Mouse (Mus musculus): ENCODE measurements at regions not wholly inside any gene's neighbourhood (a gene's known extent, or its start where the extent isn't known, plus 50 kb on each side); places are given as distances from the start of the nearest gene placed in this dataset.

DNA sequence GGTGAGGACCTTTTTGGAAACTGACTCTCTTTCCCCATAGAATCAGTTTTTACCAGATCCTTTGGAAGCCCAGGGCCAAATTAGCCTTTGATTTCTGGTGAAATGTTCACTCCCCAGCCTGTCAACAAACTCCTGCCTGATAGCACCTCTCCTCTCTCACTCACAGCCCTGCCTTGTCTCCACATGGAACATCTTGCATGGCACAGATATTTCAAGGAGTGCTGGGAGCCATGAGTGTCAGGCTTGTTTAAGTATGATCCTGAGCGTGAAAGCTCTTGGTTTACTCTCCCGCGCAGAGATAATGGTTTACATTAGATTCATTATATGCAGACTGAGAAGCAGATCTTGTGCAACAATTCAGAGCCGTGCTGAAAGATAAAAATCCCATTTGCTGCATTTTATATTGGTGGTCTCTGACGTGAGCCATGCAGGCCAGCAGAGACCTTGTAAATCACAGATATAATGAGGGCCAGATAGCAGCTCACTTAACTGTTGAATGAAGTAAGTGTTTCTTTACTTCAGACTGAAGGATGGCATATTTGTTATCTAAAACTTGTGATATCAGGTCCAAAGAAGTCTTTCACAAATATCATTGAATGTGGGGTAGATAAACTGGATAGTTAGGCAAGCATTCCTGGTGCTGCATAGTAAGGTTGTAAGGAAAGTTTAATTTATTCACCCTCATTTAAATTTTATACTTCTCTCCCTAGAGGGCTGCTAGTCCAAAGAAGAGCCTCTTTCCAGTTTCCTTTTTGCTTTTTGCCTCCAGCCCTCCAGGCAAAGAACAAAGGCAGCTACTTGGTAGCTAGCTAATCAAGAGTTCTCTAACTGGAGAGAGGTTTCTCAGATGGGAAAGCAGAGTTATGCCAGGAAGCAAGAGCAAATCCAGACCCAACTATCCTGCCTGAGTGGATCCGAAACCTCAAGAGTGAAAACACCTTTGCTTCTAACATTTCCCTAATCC, 81.8 kb downstream of the Tbx18 start:
- DNase-seq (ENCODE audit: low read depth, low spot score): no peak

DNA sequence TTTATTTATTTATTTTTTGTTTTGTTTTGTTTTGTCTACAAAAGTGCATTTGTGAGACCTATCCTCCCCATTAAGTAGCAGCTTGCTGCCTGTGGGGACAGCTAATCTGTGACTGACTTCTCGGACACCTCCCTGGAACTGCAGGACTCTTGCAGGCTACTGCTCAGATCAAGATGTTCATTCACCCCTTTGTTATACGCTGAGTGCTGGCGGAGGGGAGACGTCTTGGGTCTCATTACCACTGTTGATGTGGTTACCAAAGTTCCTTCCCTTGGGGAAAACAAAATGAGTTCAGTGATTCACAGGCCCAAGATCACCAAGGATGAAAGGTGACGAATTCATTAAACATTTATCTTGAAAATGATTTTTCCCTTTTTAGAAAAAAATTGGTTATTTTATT, 82.7 kb downstream of the Tbx18 start:
- no peak for DNase-seq (ENCODE audit: low read depth, low spot score)

DNA sequence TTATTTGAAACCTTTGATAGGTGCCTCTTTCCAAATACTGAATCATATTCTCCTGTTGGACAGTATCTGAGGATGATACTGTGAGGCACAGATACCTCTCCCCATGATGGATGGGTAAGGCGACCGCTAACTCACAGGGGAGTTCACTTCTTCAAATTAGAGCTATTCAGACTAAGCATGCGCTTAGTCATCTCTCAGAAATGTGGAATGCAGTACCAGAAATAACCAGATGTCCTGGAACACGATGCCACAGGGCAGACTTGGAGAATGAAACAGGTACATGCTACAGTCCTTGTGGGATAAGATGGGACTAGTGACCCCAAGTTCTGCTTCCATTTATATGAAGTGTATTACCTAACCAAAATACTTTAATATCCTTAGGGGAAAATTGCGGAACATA, 86.0 kb downstream of the Tbx18 start:
- no peak for DNase-seq (ENCODE audit: low read depth, low spot score)

DNA sequence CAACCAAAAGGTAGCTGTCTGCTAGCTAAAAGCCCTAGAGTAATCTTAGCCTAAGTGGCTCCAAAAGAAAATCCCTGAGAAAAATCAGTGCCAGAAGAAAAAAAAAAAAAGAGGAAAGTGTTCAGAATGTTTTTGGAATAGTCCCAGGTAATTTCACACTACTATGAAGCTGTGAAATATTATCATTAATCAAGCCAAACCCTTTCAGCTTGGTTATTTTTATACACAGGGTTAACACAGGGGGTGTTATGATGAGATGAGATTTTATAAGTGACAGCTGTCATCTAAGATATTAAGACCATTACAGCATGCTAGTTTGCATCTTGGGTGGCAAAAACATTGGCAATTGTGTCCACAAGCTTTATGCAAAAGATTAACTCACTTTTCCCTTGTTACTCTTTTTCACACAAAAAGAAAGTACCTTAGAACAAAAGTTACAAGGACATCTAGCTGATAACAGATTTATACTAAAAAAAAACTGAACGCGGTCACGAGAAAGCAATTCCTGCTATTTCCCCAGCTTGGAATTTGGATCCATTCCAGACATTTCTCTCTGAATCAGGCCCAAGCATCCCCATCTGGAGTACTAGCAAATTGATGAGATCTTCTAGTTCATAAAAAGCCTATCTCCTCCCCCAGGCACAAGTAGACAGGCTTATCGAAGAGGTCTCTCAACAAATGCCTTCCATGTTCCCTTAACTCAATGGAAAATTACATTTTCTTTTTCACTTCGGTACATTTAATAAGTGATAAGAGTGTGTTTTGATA, 97.0 kb downstream of the Tbx18 start:
- DNase-seq (ENCODE audit: low read depth, low spot score): no peak

DNA sequence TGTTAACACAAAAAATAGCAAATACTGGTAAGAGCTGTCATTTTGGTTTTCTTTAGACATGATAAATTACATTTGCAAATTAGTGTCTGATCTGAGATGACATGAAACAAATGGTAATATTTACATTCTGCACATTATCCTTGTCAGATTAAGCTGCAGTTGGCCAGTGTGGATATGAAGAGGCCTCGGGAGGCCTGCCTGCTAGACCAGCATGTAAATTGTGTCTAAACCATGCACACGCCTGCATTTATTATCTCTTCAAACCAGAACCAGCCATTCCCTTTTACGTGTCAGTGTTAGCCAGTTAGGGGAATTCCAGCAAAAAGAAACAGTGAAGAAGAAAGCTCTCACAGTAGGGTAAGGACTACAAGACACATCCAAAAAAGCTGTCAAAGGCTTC, 104.6 kb downstream of the Tbx18 start:
- DNase-seq (ENCODE audit: low read depth, low spot score): no peak

DNA sequence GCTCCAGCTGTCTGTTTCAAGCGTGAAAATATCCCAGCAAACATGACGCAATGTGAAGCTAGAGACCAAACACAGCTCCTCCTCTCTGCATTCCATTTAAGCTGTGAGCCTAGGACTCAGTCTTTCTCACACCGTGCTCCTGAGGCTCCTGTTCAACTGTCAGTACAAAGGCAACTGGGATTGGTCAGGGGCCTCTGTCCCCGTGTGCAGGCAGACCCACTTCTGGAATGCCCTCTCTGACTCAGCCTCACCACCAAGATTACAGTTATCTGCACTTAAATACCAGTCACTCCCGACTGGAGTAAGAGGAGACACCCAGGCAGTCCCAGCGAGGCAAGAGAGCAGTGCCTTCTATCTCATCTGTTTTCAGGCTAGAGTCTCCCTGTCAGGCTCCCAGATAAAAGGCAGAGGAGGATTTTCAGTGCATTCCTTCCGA, 112.8 kb downstream of the Tbx18 start:
- DNase-seq (ENCODE audit: low read depth, low spot score): no peak

DNA sequence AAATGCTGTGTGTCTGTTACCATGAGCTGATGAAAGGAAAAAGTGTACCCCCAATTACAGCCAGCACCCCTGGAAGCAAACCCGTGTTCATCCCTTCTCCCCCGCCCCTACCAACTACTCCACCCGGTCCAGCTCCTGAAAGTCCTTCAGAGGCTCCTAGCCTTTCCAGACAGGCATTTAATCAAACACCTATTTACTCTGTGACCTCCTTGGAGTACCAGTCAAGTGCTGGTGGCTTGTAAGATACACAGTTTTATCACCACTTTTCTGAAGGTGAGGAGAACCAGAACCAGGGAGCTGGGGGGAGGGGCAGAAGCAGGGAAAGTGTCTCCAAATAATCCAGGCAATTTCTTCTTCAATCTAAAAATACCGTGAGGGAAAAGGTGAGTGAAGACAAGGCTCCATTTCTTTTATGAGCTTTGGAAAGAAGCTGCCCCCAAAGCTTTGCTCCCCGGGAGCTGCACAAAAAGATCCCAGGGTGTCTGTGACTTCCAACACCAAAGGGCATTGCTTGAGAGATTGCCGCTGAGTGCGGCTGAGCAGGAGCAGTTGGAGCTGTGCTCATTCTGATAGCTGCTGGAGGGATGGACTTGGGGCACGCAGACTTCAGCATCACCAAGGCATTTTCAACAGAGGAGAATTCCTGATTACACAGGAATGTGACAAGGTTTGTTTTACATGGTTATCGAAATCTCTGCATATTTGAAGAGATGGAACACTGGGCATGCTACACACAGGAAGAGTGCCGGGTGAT, 123.0 kb downstream of the Tbx18 start:
- no peak for DNase-seq (ENCODE audit: low read depth, low spot score)

DNA sequence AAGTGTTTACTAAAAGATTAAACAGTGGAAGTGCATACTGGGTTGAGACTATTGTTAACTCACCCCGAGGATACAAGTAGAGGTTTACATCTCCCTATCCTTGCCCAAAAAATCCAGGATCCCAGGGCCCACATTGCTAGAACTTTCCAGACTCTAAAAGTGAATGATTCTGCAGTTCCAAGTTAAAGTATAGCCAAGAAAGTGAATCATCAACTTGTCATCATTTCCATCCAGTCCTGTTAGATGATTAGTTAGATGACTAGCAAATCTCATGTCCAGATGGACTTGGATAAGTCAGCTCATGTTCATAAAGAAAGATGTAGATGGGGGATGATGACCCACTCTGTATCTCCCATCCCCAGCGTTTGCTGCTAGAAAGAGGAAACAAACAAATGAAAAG, 155.5 kb downstream of the Tbx18 start:
- DNase-seq (ENCODE audit: low read depth, low spot score): no peak

DNA sequence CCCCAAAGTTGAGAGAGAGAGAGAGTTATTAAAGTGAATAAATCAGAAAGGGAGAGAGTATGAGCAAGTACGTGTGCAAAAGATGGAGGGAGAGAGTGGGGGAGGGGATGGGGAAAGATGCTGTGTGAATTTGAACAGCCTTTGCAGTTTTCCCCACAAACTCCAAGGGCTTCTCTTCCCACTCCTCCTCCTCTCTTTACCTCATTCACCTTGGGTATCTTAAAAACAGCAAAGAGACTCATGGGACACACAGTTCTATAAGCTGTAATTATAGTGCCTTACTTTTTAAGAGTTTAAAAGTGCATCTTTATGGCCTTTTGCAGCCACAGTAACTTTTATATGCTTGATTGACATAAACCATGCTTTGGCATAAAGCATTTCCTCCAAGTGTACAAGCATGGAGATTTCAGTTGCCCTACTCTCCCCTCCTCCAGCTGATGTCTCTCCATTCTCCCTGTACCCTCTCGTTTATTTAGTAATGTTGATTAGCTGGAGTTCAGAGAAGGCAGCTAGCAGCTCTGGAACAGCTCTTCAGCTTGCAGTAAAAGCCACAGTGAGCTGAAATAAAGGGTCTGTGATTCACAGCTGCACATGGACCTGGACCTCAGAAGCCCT, 156.7 kb downstream of the Tbx18 start:
- DNase-seq (ENCODE audit: low read depth, low spot score): no peak

DNA sequence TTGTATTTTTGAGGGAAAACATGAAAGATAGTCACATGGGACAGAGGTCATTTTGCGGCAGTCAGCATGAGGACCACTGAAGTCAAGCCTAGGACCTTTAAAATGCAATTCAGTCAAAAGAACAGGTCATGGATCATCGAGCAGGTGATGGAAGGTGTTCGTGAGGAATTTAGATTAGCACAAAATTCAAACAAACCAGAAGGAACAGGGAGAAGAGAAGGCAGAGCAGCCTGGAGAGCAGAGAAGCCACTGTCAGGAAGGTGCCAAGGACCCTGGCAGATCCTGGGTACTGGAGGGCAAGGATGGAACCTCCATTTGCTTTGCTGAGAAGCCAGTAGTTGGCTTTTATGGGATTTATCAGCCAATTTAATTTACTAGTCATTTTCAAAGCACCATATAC, 167.8 kb downstream of the Tbx18 start:
- DNase-seq (ENCODE audit: low read depth, low spot score): no peak

DNA sequence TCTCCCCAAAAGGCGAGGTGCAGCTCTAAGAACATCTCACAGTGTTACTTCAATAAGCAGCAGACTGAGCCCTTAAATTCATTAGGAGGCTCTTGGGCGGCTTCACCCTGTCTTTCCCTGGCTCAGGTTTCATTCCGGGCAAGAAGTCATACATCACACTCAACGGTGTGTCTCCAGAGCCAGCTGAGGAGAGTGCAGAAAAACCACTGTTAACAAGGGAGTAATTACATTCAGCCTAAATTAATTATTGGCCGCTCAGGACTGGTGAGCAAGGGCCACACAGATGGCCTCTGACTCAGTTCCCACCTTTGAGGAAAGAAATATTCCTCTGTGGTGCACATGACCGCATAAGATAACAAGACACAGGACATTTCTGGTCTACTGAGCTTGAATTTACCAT, 168.3 kb downstream of the Tbx18 start:
- DNase-seq (ENCODE audit: low read depth, low spot score): no peak

DNA sequence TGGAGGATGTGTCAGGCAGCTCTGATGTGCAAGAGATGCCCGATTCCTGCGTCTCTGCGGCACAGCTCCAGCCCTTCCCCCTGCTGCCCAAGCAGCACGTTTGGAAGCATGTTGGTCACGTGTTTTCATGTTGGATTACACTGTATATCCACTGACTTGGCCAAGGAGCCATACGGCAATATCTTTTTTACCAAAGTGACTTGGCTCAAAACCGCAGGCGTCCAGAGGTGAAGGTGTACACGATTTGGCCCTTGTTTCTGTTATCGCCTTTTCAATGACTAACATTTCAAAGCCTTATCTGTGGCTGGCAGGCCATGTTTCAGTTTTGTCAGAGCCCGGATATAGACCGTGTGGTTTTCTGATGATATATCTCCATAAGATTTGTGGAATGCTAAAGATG, 173.2 kb downstream of the Tbx18 start:
- no peak for DNase-seq (ENCODE audit: low read depth, low spot score)

DNA sequence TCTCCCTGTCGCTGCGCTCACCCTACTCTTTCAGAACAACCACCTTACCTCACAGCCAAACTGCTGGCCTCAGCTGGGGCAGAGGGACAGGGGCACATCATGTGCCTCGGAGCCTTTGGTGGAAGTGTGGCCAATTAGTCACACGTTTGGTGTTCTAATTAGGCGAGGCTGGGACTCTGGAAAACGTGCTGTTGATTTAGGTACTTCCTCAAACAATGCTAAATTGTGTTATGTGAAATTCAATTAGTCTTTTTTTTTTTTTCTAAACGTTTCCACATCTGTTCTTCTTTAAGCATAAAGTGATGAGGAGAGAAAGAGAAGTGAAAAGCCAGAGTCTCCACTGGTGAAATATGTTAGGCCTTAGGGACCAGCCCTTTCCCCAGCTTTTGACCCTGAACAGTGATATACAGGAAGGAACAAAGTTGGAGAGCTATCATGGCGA, 174.1 kb downstream of the Tbx18 start:
- DNase-seq (ENCODE audit: low read depth, low spot score): no peak

DNA sequence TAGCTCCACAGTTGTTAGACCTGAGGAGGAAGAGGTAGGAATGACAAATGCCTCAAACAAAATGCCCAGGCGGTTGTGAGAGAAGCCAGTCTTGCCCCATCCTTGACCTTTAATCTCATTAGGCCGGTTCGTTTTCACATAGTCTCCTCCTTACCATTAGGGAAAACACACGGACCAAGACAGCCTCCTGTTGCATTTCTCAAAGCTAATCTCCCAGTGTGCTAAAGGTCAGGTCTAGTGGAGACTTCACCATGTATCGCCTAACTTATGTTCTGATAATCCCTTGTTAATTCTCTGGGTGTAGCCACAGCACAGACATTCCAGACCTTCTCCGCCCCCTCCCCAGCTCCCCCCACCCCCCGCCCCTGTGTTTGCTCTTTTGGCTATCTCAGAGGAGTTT, 174.5 kb downstream of the Tbx18 start:
- DNase-seq (ENCODE audit: low read depth, low spot score): no peak

DNA sequence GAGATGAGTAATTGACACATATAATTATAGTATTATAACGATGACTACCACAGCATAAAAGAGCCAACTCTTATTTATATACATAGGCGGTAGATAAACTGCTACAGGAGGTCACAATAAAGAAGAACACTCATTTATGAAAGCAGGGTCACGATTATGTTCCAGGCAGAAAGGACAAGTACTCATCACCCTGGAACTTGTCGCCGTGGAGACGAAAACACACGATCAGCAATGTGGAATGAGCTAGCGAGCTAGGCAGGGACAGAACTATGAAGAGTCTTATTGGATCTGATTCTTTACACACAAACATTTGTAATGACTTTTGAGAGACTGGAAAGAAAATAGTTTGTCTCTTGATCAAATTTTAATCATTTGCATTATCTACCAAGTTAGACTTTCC, 197.9 kb downstream of the Tbx18 start:
- no peak for DNase-seq (ENCODE audit: low read depth, low spot score)

DNA sequence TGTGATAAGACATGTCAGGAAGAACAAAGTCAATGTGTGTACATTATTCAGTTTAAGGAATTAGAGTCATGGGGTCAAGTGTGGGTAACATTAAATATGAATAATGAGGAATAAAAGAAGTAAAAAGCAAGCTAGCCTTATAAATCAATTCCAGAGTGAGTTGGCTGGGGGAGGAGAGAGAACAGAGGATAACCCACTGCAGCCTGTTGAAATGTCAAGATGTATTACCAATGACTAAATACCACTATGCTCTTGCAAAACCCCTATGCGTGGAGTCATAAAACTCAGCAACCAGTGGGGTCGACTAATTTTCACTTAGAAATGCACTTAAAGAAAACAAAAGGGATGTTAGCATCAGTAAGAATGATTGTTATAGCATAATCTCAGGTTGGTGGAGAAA, 201.2 kb downstream of the Tbx18 start:
- DNase-seq (ENCODE audit: low read depth, low spot score): no peak

DNA sequence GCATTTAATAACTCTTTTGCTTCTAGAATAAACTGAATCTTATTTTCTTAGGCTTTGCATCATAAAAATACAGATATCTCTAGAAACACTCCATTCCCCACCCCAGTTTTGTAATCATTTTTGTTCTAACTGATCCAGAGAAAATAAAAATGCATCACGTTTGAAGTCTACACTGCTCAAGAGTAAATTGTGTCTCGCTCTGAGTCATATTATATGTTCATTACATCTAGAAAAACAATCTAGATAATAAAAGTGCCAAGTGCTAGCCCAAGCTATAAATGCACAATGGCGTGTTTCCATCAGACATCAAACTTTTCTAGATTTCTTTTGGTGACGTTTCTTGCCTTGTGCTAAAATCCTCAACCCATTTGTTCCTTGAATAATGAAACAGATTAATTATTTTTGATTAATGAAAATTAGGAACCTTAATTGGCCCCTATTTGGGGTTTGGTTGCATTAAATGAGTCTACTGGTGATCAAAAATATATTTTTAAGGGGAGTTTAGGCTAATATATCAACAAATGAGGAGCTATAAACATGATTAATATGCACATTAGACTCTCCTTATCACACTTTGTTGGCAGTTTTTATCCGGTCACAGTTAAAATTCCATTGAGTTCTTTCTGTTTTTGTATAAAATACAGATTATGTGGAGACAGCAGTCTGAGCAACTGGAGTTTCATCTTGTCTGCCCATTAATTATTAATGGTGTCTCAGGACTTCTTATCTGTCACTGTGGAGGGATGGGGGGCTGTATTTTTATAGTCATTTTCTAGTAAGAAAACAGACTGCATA, 206.0 kb downstream of the Tbx18 start:
- no peak for DNase-seq (ENCODE audit: low read depth, low spot score)

DNA sequence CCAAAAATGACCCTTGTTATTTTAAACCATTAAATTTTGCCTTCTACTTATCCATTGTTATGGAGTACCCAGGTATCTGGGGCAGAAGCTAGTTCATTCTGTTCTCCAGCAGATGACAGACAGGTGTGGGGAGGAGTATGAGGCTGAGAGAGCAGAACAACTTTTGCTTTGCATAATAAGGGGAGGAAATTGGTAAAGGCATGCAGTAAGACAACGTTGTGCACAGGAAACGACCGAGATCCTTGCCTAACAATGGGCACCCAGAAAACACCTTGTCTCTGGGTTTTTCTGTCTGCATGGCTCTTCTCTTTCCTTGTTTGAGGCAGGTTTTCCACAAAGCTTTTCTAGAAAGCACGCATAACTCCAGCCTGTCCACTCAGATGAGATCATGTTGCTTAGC, 220.4 kb downstream of the Tbx18 start:
- no peak for DNase-seq (ENCODE audit: low read depth, low spot score)

DNA sequence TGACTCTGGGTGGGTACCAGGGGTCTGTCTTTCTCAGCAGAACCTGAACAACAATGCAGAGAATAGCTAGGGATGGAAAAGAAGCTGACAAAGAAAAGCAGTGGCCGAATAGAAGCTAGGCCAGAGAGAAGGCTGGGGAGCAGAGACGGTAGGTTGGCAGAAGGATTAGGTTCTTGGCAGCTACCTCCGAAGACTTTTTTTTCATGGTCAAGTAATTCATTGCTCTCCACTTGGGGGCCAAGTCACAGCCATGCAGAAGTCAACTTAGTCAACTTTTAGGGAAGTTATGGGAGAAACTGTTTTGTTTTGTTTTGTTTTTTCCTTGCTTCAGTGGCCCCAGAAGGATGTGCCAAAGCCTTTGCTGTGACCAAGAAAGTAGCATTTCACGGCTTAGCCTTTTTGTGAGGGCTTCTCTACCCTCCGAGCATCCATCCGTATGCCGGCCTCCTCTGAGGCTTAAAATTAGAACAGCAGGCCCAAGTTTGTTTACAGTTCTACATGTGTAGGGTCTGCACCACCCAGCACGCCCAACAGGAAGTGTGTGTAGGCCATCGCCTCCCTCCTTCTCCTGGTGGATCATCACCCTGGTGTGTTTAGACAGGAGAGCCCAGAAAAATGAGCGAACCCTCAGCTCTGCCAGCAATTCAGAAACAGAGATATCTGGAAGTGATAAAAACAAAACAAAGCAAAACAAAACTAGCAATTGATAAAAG, 226.2 kb downstream of the Tbx18 start:
- DNase-seq (ENCODE audit: low read depth, low spot score): no peak

DNA sequence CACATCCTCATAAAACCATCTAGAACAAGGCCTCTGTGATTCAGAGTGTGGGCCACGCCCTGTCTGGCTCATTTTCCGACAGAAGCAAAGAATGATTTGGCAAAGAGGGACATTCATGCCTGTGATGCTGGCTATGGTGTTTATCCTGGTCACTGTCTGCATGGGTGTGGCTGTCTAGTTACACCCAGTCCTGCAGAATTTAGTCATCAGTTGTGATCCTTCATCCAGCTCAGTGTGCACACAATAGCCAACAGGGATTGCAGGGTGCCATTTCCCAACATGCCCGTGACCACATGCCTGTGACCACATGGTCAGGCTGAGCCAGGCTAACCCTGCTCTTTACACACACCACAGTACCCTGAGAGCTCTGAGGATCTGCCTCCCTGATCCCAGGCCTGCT, 208.8 kb upstream of the Cep162 start:
- no peak for DNase-seq (ENCODE audit: low read depth, low spot score)

Measured in embryo, embryonic 11.5 days (tissue).